Mouse (Mus musculus): ENCODE results near the gene Atrnl1. TPM values are rescaled to one million over a fixed set of nuclear protein-coding genes. Genes with fewer than 3 reads are reported as not detected.
"Not testable (repeated sequence)": the region's sequence is repeated elsewhere in the genome, so short reads cannot be mapped to it uniquely, and the experiment has no call there.

The Atrnl1 gene
- polyA plus RNA-seq, 1 experiment from 2014 or later = 2.8 TPM

DNA sequence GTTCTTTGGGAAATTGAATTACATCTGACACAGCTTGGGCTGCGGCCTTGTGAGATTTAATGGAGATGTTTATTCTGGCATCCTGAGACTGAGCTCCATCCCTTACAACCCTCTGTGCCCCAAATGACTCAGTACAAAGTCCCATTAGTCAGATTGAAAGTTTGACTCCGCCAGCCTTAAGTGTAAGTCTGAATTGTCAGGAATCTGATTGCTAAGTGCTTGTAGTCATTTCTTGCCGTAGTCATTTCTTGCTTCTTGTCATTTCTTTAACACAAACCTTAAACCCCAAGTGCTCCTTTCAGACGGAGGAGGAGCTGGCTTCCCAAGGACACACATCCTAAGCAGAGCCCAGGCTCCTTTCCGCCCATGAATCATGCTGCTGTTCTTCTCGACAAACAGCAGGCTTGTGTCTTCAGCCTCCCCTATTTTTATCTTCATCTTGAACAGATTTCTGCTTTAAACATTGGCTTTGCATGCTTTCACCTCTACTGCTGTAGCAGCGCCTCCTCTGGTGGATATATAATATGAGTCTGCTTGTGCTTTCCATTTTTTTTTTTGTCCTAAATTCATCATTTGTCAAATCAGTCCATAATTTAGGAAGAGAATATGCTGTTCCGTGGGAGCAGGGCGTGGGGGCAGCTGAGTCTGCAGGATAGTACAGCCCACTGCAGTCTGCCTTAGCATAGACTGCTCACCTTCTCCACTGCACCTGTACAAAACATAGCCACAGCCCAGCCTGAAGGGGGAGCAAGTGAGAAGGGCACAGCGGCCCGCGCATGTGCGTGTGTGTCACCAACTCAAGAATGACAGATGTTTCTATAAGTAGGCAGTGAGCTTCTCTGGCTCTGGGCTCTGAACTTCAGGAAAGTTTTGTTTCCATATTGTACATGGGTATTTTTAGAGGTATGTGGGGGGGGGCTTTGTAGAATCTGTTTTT is 214.7 kb downstream of the Atrnl1 start:
- Histone ChIP-seq H3K4me2 (no peak overlapping the region), H3K9me3 (no peaks in the 10 kb centered on the region), H3K4me3 (no peak overlapping the region), H3K27ac (replicated peaks) (no peak overlapping the region), H3K9ac (no peak overlapping the region), H3K36me3 (no peaks in the 10 kb centered on the region), H3K4me1 (0 out of 2 replicates have a peak, but pooled peaks cover 5% of the 10 kb centered on the region), H3K27me3 (replicated peaks) (no peaks in the 10 kb centered on the region)
- ATAC-seq (ENCODE audit: extremely low read depth, insufficient number of reproducible peaks, low FRiP score, low TSS enrichment) = no peak
- WGBS = 70% methylated on average over 13 of the region's 13 CpGs

GRCm38 (mm10) chr19:57833083-57833482 is 222.2 kb downstream of the Atrnl1 start:
- WGBS = 73% methylated on average over 7 of the region's 7 CpGs
- no peak overlapping the region for H3K9ac ChIP-seq
- H3K36me3 ChIP-seq = no peaks in the 10 kb centered on the region
- H3K4me1 ChIP-seq = no peaks in the 10 kb centered on the region
- no peaks in the 10 kb centered on the region for H3K9me3 ChIP-seq
- no peak overlapping the region for H3K4me2 ChIP-seq
- ATAC-seq (ENCODE audit: extremely low read depth, insufficient number of reproducible peaks, low FRiP score, low TSS enrichment) = no peak
- no peak overlapping the region for H3K27ac ChIP-seq (replicated peaks)
- no peak overlapping the region for H3K4me3 ChIP-seq
- H3K27me3 ChIP-seq (replicated peaks) = no peaks in the 10 kb centered on the region

- Histone ChIP-seq H3K27ac (replicated peaks) (no peak overlapping the region), H3K4me3 (no peak overlapping the region), H3K4me2 (no peak overlapping the region), H3K27me3 (replicated peaks) (no peaks in the 10 kb centered on the region), H3K36me3 (peaks cover 1% of the 10 kb centered on the region; the same call in 1 of the 2 replicates), H3K9ac (no peak overlapping the region), H3K9me3 (no peaks in the 10 kb centered on the region), H3K4me1 (peaks cover 8% of the 10 kb centered on the region)
- 82% methylated on average over 6 of the region's 6 CpGs for WGBS
- ATAC-seq (ENCODE audit: extremely low read depth, insufficient number of reproducible peaks, low FRiP score, low TSS enrichment) = no peak
Measured at GRCm38 (mm10) chr19:57837882-57838281, 227.0 kb downstream of the Atrnl1 start.

GRCm38 (mm10) chr19:57838546-57838945 is 227.7 kb downstream of the Atrnl1 start:
- Histone ChIP-seq H3K4me3 (no peak overlapping the region), H3K9ac (no peak overlapping the region), H3K9me3 (peaks cover 6% of the 10 kb centered on the region; the same call in 1 of the 2 replicates), H3K4me1 (peaks cover 8% of the 10 kb centered on the region), H3K36me3 (peaks cover 7% of the 10 kb centered on the region), H3K4me2 (no peak overlapping the region), H3K27ac (replicated peaks) (no peak overlapping the region), H3K27me3 (replicated peaks) (no peaks in the 10 kb centered on the region)
- no peak for ATAC-seq (ENCODE audit: extremely low read depth, insufficient number of reproducible peaks, low FRiP score, low TSS enrichment)
- 69% methylated on average over 9 of the region's 9 CpGs for WGBS

DNA sequence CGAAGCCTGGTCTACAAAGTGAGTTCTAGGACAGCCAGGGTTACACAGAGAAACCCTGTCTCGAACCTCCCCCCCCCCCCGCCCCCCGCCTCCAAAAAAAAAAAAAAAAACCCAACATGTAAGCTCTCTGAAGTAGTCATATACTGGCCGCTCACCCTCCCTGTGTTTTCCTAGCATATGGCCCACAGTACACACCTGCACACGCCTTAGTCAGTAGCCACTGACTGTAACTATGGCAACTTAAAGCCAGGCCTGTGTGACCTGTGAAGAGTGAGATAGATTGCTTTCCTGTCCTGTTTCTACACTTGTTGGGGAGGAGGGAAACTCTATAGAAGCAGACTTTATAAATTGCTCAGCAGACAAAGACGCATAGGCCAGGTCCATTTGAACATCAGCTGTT is 239.1 kb downstream of the Atrnl1 start:
- H3K4me2 ChIP-seq = no peak overlapping the region
- H3K4me1 ChIP-seq = no peaks in the 10 kb centered on the region
- H3K27ac ChIP-seq (replicated peaks) = no peak overlapping the region
- peaks cover 11% of the 10 kb centered on the region for H3K9me3 ChIP-seq
- ATAC-seq (ENCODE audit: extremely low read depth, insufficient number of reproducible peaks, low FRiP score, low TSS enrichment) = no peak
- H3K27me3 ChIP-seq (replicated peaks) = no peaks in the 10 kb centered on the region
- 74% methylated on average over 7 of the region's 7 CpGs for WGBS
- no peak overlapping the region for H3K9ac ChIP-seq
- no peak overlapping the region for H3K4me3 ChIP-seq
- peaks cover 7% of the 10 kb centered on the region for H3K36me3 ChIP-seq

DNA sequence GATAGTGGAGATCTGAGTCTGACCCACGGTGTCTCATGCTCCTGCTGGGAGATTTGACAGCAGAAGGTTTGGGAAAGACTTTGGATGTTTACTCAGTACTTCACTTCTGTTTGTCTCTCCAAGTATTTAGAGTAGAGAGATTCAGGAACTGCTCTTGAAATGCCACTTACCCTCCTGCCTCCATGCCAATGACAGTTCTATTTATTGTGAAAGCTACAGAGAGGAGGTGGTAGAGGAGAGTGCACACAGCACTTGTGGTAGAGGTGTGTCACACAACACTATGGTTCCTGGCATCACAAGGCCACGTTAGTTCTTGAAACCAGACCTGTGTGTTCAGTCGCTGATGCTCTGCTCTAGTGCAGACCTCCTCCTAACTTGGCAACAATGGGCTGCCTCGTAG is 257.5 kb downstream of the Atrnl1 start:
- Histone ChIP-seq H3K9me3 (peaks cover 3% of the 10 kb centered on the region; the same call in 1 of the 2 replicates), H3K4me3 (no peak overlapping the region), H3K4me2 (no peak overlapping the region), H3K36me3 (no peaks in the 10 kb centered on the region), H3K27ac (replicated peaks) (no peak overlapping the region), H3K4me1 (no peaks in the 10 kb centered on the region), H3K9ac (no peak overlapping the region), H3K27me3 (replicated peaks) (no peaks in the 10 kb centered on the region)
- ATAC-seq (ENCODE audit: extremely low read depth, insufficient number of reproducible peaks, low FRiP score, low TSS enrichment) = no peak
- 77% methylated on average over 4 of the region's 4 CpGs for WGBS

GRCm38 (mm10) chr19:57870871-57871270 is 260.0 kb downstream of the Atrnl1 start:
- Histone ChIP-seq H3K4me3 (no peak overlapping the region), H3K27ac (replicated peaks) (no peak overlapping the region), H3K4me2 (no peak overlapping the region), H3K36me3 (0 out of 2 replicates have a peak, but pooled peaks cover 2% of the 10 kb centered on the region), H3K9me3 (peaks cover 3% of the 10 kb centered on the region; the same call in 1 of the 2 replicates), H3K9ac (no peak overlapping the region), H3K27me3 (replicated peaks) (no peaks in the 10 kb centered on the region), H3K4me1 (no peaks in the 10 kb centered on the region)
- ATAC-seq (ENCODE audit: extremely low read depth, insufficient number of reproducible peaks, low FRiP score, low TSS enrichment) = no peak
- 79% methylated on average over 13 of the region's 13 CpGs for WGBS

GRCm38 (mm10) chr19:57876057-57876456 is 265.2 kb downstream of the Atrnl1 start:
- Histone ChIP-seq H3K4me1 (no peaks in the 10 kb centered on the region), H3K4me2 (no peak overlapping the region), H3K9me3 (no peaks in the 10 kb centered on the region), H3K4me3 (no peak overlapping the region), H3K27me3 (replicated peaks) (no peaks in the 10 kb centered on the region), H3K36me3 (0 out of 2 replicates have a peak, but pooled peaks cover 2% of the 10 kb centered on the region), H3K9ac (no peak overlapping the region), H3K27ac (replicated peaks) (no peak overlapping the region)
- WGBS = 83% methylated on average over 6 of the region's 6 CpGs
- no peak for ATAC-seq (ENCODE audit: extremely low read depth, insufficient number of reproducible peaks, low FRiP score, low TSS enrichment)

- no peak overlapping the region for H3K4me3 ChIP-seq
- H3K4me1 ChIP-seq = no peaks in the 10 kb centered on the region
- no peak overlapping the region for H3K4me2 ChIP-seq
- H3K9ac ChIP-seq = no peak overlapping the region
- 90% methylated on average over 4 of the region's 4 CpGs for WGBS
- 0 out of 2 replicates have a peak, but pooled peaks cover 2% of the 10 kb centered on the region for H3K36me3 ChIP-seq
- H3K27me3 ChIP-seq (replicated peaks) = no peaks in the 10 kb centered on the region
- no peak for ATAC-seq (ENCODE audit: extremely low read depth, insufficient number of reproducible peaks, low FRiP score, low TSS enrichment)
- no peaks in the 10 kb centered on the region for H3K9me3 ChIP-seq
- no peak overlapping the region for H3K27ac ChIP-seq (replicated peaks)
Measured at GRCm38 (mm10) chr19:57877343-57877742, 266.5 kb downstream of the Atrnl1 start.

DNA sequence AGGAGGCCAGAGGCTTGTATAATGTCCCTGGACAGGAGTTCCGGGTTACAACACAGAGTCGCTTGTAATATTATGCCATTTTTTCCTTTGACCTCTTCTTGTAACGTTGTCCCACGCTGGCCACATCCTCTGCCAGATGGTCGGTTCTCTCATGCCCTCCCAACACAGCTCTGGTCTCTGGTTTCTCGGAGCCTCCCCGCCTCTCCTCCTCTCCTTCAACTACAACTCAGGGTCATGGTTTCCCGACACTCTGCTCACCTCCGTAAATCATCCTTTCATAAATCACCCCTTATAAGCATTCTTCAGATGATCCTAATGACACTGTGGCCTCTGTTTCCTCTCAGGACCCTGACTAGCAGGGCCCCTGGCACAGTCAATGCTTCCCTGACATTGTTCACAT is 267.7 kb downstream of the Atrnl1 start:
- Histone ChIP-seq H3K36me3 (0 out of 2 replicates have a peak, but pooled peaks cover 2% of the 10 kb centered on the region), H3K27ac (replicated peaks) (no peak overlapping the region), H3K4me3 (no peak overlapping the region), H3K4me1 (no peaks in the 10 kb centered on the region), H3K4me2 (no peak overlapping the region), H3K9ac (no peak overlapping the region), H3K27me3 (replicated peaks) (no peaks in the 10 kb centered on the region), H3K9me3 (no peaks in the 10 kb centered on the region)
- ATAC-seq (ENCODE audit: extremely low read depth, insufficient number of reproducible peaks, low FRiP score, low TSS enrichment) = no peak
- 80% methylated on average over 9 of the region's 9 CpGs for WGBS

DNA sequence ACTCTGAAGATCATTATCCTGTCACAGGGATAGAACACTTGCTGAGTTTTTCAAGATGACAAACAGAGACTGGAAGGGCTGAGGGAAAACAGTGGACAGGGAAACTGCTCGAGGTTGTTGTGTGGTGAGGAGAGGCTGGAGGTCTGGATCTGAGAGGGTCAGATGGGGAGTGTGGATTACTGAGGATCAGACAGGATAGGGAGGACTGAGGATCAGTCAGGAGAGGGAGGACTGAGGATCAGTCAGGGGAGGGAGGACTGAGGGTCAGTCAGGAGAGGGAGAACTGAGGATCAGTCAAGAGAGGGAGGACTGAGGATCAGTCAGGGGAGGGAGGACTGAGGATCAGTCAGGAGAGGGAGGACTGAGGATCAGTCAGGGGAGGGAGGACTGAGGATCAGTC is 269.0 kb downstream of the Atrnl1 start:
- not testable (repeated sequence) for H3K9ac ChIP-seq
- WGBS = 67% methylated on average over 1 of the region's 1 CpGs

GRCm38 (mm10) chr19:57881927-57882326 is 271.1 kb downstream of the Atrnl1 start:
- Histone ChIP-seq H3K27ac (replicated peaks) (no peak overlapping the region), H3K4me1 (peaks cover 3% of the 10 kb centered on the region; the same call in 1 of the 2 replicates), H3K9ac (no peak overlapping the region), H3K36me3 (no peaks in the 10 kb centered on the region), H3K4me3 (no peak overlapping the region), H3K4me2 (no peak overlapping the region), H3K9me3 (no peaks in the 10 kb centered on the region), H3K27me3 (replicated peaks) (no peaks in the 10 kb centered on the region)
- WGBS = 81% methylated on average over 7 of the region's 7 CpGs
- no peak for ATAC-seq (ENCODE audit: extremely low read depth, insufficient number of reproducible peaks, low FRiP score, low TSS enrichment)

More for the DNA sequence above, 269.0 kb downstream of the Atrnl1 start:
- not testable (repeated sequence) for ATAC-seq (ENCODE audit: extremely low read depth, insufficient number of reproducible peaks, low FRiP score, low TSS enrichment); H3K27ac ChIP-seq (replicated peaks); H3K27me3 ChIP-seq (replicated peaks); H3K4me2 ChIP-seq; H3K4me3 ChIP-seq; H3K4me1 ChIP-seq; H3K9me3 ChIP-seq; H3K36me3 ChIP-seq

Measured in heart, embryonic 13.5 days (tissue).